Mouse (Mus musculus): ENCODE data around the gene Rps27a. TPM values are rescaled to one million over a fixed set of nuclear protein-coding genes. Genes with fewer than 3 reads are reported as not detected.
"Not testable (repeated sequence)": the region's sequence is repeated elsewhere in the genome, so short reads cannot be mapped to it uniquely, and the experiment has no call there.

The Rps27a gene
- polyA plus RNA-seq, 1 experiment from 2014 or later: 929 TPM

GRCm38 (mm10) chr11:29549425-29549778 lies 1.5 kb upstream of the Rps27a start:
- WGBS: 94% methylated on average over 1 of the region's 1 CpGs
- Histone ChIP-seq H3K9me3 (replicated peaks; ENCODE audit: control insufficient read depth, low read length) (no peaks in the 10 kb centered on the region), H3K4me2 (ENCODE audit: low read length) (no peak overlapping the region), H3K36me3 (ENCODE audit: control insufficient read depth, insufficient read depth, low read length) (peaks cover 22% of the 10 kb centered on the region), H3K9ac (ENCODE audit: low read length) (no peak overlapping the region), H3K4me3 (ENCODE audit: low read depth, low read length) (no peak overlapping the region), H3K27ac (ENCODE audit: low read depth, low read length) (no peak overlapping the region), H3K4me1 (ENCODE audit: control insufficient read depth, insufficient read depth, low read length) (peaks cover 5% of the 10 kb centered on the region), H3K27me3 (replicated peaks; ENCODE audit: control insufficient read depth, insufficient read depth, low read length) (no peaks in the 10 kb centered on the region)
- ATAC-seq: no peak
- DNase-seq (ENCODE audit: low spot score): no peak

- 28% methylated on average over 23 of the region's 23 CpGs for WGBS
- no peak for DNase-seq (ENCODE audit: low spot score)
- Histone ChIP-seq H3K4me3 (ENCODE audit: low read depth, low read length) (peak overlapping the region; percentile 76), H3K27ac (ENCODE audit: low read depth, low read length) (no peak overlapping the region), H3K9me3 (replicated peaks; ENCODE audit: control insufficient read depth, low read length) (no peaks in the 10 kb centered on the region), H3K27me3 (replicated peaks; ENCODE audit: control insufficient read depth, insufficient read depth, low read length) (no peaks in the 10 kb centered on the region), H3K36me3 (ENCODE audit: control insufficient read depth, insufficient read depth, low read length) (peaks cover 28% of the 10 kb centered on the region), H3K4me2 (ENCODE audit: low read length) (peak overlapping the region; percentile 75), H3K9ac (ENCODE audit: low read length) (peak overlapping the region; percentile 90), H3K4me1 (ENCODE audit: control insufficient read depth, insufficient read depth, low read length) (peaks cover 5% of the 10 kb centered on the region)
- ATAC-seq: no peak
These were observed 855 bp upstream of the Rps27a start for GRCm38 (mm10) chr11:29548504-29549424.

GRCm38 (mm10) chr11:29547249-29547751 lies 609 bp downstream of the Rps27a start:
- Histone ChIP-seq H3K27ac (ENCODE audit: low read depth, low read length) (peak overlapping the region; percentile 82; the same call in 1 of the 2 replicates), H3K36me3 (ENCODE audit: control insufficient read depth, insufficient read depth, low read length) (peaks cover 33% of the 10 kb centered on the region), H3K4me3 (ENCODE audit: low read depth, low read length) (peak overlapping the region; percentile 76), H3K9ac (ENCODE audit: low read length) (peak overlapping the region; percentile 90), H3K4me2 (ENCODE audit: low read length) (peak overlapping the region; percentile 75), H3K4me1 (ENCODE audit: control insufficient read depth, insufficient read depth, low read length) (peaks cover 5% of the 10 kb centered on the region), H3K9me3 (replicated peaks; ENCODE audit: control insufficient read depth, low read length) (no peaks in the 10 kb centered on the region), H3K27me3 (replicated peaks; ENCODE audit: control insufficient read depth, insufficient read depth, low read length) (no peaks in the 10 kb centered on the region)
- DNase-seq (ENCODE audit: low spot score): no peak
- peak; percentile 24 for ATAC-seq
- 1% methylated on average over 27 of the region's 27 CpGs for WGBS

- peaks cover 5% of the 10 kb centered on the region for H3K4me1 ChIP-seq (ENCODE audit: control insufficient read depth, insufficient read depth, low read length)
- peak overlapping the region; percentile 90 for H3K9ac ChIP-seq (ENCODE audit: low read length)
- peak overlapping the region; percentile 75 for H3K4me2 ChIP-seq (ENCODE audit: low read length)
- DNase-seq (ENCODE audit: low spot score) (no peak), ATAC-seq (no peak)
- 16% methylated on average over 2 of the region's 2 CpGs for WGBS
- no peak overlapping the region for H3K27ac ChIP-seq (ENCODE audit: low read depth, low read length)
- H3K4me3 ChIP-seq (ENCODE audit: low read depth, low read length): peak overlapping the region; percentile 76
- H3K36me3 ChIP-seq (ENCODE audit: control insufficient read depth, insufficient read depth, low read length): peaks cover 38% of the 10 kb centered on the region
- no peaks in the 10 kb centered on the region for H3K9me3 ChIP-seq (replicated peaks; ENCODE audit: control insufficient read depth, low read length)
- H3K27me3 ChIP-seq (replicated peaks; ENCODE audit: control insufficient read depth, insufficient read depth, low read length): no peaks in the 10 kb centered on the region
These were observed 1.1 kb downstream of the Rps27a start for GRCm38 (mm10) chr11:29546762-29547161.

GRCm38 (mm10) chr11:29546297-29546696 lies 1.6 kb downstream of the Rps27a start:
- not testable (repeated sequence) for DNase-seq (ENCODE audit: low spot score); H3K27me3 ChIP-seq (replicated peaks; ENCODE audit: control insufficient read depth, insufficient read depth, low read length); H3K9me3 ChIP-seq (replicated peaks; ENCODE audit: control insufficient read depth, low read length); ATAC-seq; H3K27ac ChIP-seq (ENCODE audit: low read depth, low read length); H3K4me1 ChIP-seq (ENCODE audit: control insufficient read depth, insufficient read depth, low read length)
- Histone ChIP-seq H3K9ac (ENCODE audit: low read length) (peak overlapping the region; percentile 90; the same call in 1 of the 2 replicates), H3K36me3 (ENCODE audit: control insufficient read depth, insufficient read depth, low read length) (peaks cover 43% of the 10 kb centered on the region), H3K4me3 (ENCODE audit: low read depth, low read length) (peak overlapping the region; percentile 76; the same call in 1 of the 2 replicates), H3K4me2 (ENCODE audit: low read length) (peak overlapping the region; percentile 75)
- WGBS: 95% methylated on average over 2 of the region's 2 CpGs

- H3K4me3 ChIP-seq (ENCODE audit: low read depth, low read length); ATAC-seq; H3K9ac ChIP-seq (ENCODE audit: low read length); H3K4me1 ChIP-seq (ENCODE audit: control insufficient read depth, insufficient read depth, low read length); DNase-seq (ENCODE audit: low spot score); H3K4me2 ChIP-seq (ENCODE audit: low read length); H3K9me3 ChIP-seq (replicated peaks; ENCODE audit: control insufficient read depth, low read length); H3K27me3 ChIP-seq (replicated peaks; ENCODE audit: control insufficient read depth, insufficient read depth, low read length); H3K27ac ChIP-seq (ENCODE audit: low read depth, low read length): not testable (repeated sequence)
- H3K36me3 ChIP-seq (ENCODE audit: control insufficient read depth, insufficient read depth, low read length): peaks cover 50% of the 10 kb centered on the region
- WGBS: 86% methylated on average over 4 of the region's 4 CpGs
These were observed 2.7 kb downstream of the Rps27a start for GRCm38 (mm10) chr11:29545150-29545752.

GRCm38 (mm10) chr11:29544225-29544945 lies 3.5 kb downstream of the Rps27a start:
- H3K9me3 ChIP-seq (replicated peaks; ENCODE audit: control insufficient read depth, low read length): no peaks in the 10 kb centered on the region
- peaks cover 53% of the 10 kb centered on the region for H3K36me3 ChIP-seq (ENCODE audit: control insufficient read depth, insufficient read depth, low read length)
- H3K4me2 ChIP-seq (ENCODE audit: low read length): no peak overlapping the region
- H3K4me3 ChIP-seq (ENCODE audit: low read depth, low read length): no peak overlapping the region
- no peak overlapping the region for H3K9ac ChIP-seq (ENCODE audit: low read length)
- H3K4me1 ChIP-seq (ENCODE audit: control insufficient read depth, insufficient read depth, low read length): peaks cover 5% of the 10 kb centered on the region
- ATAC-seq (no peak), DNase-seq (ENCODE audit: low spot score) (no peak)
- H3K27me3 ChIP-seq (replicated peaks; ENCODE audit: control insufficient read depth, insufficient read depth, low read length): no peaks in the 10 kb centered on the region
- H3K27ac ChIP-seq (ENCODE audit: low read depth, low read length): no peak overlapping the region
- WGBS: 81% methylated on average over 3 of the region's 3 CpGs

- Histone ChIP-seq H3K9me3 (replicated peaks; ENCODE audit: control insufficient read depth, low read length) (no peaks in the 10 kb centered on the region), H3K4me1 (ENCODE audit: control insufficient read depth, insufficient read depth, low read length) (no peaks in the 10 kb centered on the region), H3K27ac (ENCODE audit: low read depth, low read length) (no peak overlapping the region), H3K27me3 (replicated peaks; ENCODE audit: control insufficient read depth, insufficient read depth, low read length) (no peaks in the 10 kb centered on the region), H3K4me3 (ENCODE audit: low read depth, low read length) (no peak overlapping the region), H3K9ac (ENCODE audit: low read length) (no peak overlapping the region), H3K36me3 (ENCODE audit: control insufficient read depth, insufficient read depth, low read length) (peaks cover 64% of the 10 kb centered on the region), H3K4me2 (ENCODE audit: low read length) (no peak overlapping the region)
- DNase-seq (ENCODE audit: low spot score): no peak
- no peak for ATAC-seq
- 100% methylated on average over 1 of the region's 1 CpGs for WGBS
These were observed 9.7 kb downstream of the Rps27a start for GRCm38 (mm10) chr11:29538201-29538600.
